Mouse (Mus musculus) intestine, postnatal 0 days (tissue): Measurements from ENCODE around the gene Kitl. TPM values are rescaled to one million over a fixed set of nuclear protein-coding genes. Genes with fewer than 3 reads are reported as not detected.
A peak's percentile ranks its signal among the peaks of the same experiment; 100 is the strongest.

Experiments used
- ATAC-seq: fragments of 200-750 bp; cut with Nextera tagmentation; 2 replicates; pipeline ENCODE4 v1.8.0; 2017; ENCODE audit warnings: mild to moderate bottlenecking, moderate TSS enrichment, moderate library complexity
- H3K27ac ChIP-seq: fragments of 300-500 bp; sonication (generic); 2 replicates; pipeline ENCODE4 v1.5.1; 2014; ENCODE audit warnings: mild to moderate bottlenecking, low read depth, low read length, moderate library complexity
- H3K27me3 ChIP-seq: fragments of 300-500 bp; sonication (generic); replicated peaks from 2 replicates; pipeline ENCODE4 v1.6.1; 2014; ENCODE audit warnings: low read length, mixed read lengths; ENCODE audit not compliant: control insufficient read depth, insufficient read depth
- H3K36me3 ChIP-seq: fragments of 300-500 bp; sonication (generic); 2 replicates; pipeline ENCODE4 v1.6.1; 2014; ENCODE audit warnings: mild to moderate bottlenecking, moderate library complexity; ENCODE audit not compliant: control insufficient read depth, insufficient read depth
- H3K4me1 ChIP-seq: fragments of 300-500 bp; sonication (generic); replicated peaks from 2 replicates; pipeline ENCODE4 v1.6.1; 2014; ENCODE audit warnings: antibody characterized with exemption, low read length, mixed read lengths; ENCODE audit not compliant: control insufficient read depth, insufficient read depth
- H3K4me2 ChIP-seq: fragments of 300-500 bp; sonication (generic); replicated peaks from 2 replicates; pipeline ENCODE4 v1.6.1; 2014; ENCODE audit warnings: low read depth, mild to moderate bottlenecking, moderate library complexity
- H3K4me3 ChIP-seq: fragments of 300-500 bp; sonication (generic); 2 replicates; pipeline ENCODE4 v1.5.1; 2014; ENCODE audit warnings: low read depth, low read length
- H3K9ac ChIP-seq: fragments of 300-500 bp; sonication (generic); 2 replicates; pipeline ENCODE4 v1.6.1; 2014; ENCODE audit warnings: mild to moderate bottlenecking, low read depth, low read length
- H3K9me3 ChIP-seq: fragments of 300-500 bp; sonication (generic); 2 replicates; pipeline ENCODE4 v1.6.1; 2016; ENCODE audit warnings: mixed run types; ENCODE audit not compliant: control insufficient read depth
- CTCF ChIP-seq: sonication (generic); IDR thresholded peaks from 2 replicates; pipeline ENCODE4 v1.5.1; 2016; ENCODE audit warnings: low read depth, mild to moderate bottlenecking, control low read depth, antibody characterized with exemption, moderate library complexity
- WGBS: fragments of 180-500 bp; shearing (Covaris S2); extraction: QIAGEN DNeasy Blood & Tissue Kit; methylation state at CpG from one replicate; pipeline ENCODE4 v1.1.7; 2014; 5-methylcytosine and 5-hydroxymethylcytosine counted together
- polyA plus RNA-seq: library from polyadenylated mRNA; unstranded; fragments of >200 nt; fragmentation: Nextera tagmentation; extraction: Ambion mirVana; gene quantifications from 2 replicates; pipeline ENCODE4 v1.2.1, GENCODE M21; 2015

Kitl gene
- polyA plus RNA-seq, 1 experiment from 2014 or later: 15.8 TPM

GRCm38 (mm10) chr10:100031631-100032030 is 16.2 kb downstream of the Kitl start:
- H3K27ac ChIP-seq: no peak overlapping the region
- H3K9ac ChIP-seq: no peak overlapping the region
- ATAC-seq: no peak
- H3K4me2 ChIP-seq: peak overlapping the region; percentile 35
- no peaks in the 10 kb centered on the region for H3K27me3 ChIP-seq
- H3K4me3 ChIP-seq: no peak overlapping the region
- H3K4me1 ChIP-seq: no peaks in the 10 kb centered on the region
- TF ChIP-seq CTCF: peak; percentile 37
- no peaks in the 10 kb centered on the region for H3K36me3 ChIP-seq
- H3K9me3 ChIP-seq: no peaks in the 10 kb centered on the region
- 39% methylated on average over 11 of the region's 11 CpGs for WGBS

GRCm38 (mm10) chr10:100032566-100032965 is 17.1 kb downstream of the Kitl start:
- no peak overlapping the region for H3K4me2 ChIP-seq
- H3K4me1 ChIP-seq: no peaks in the 10 kb centered on the region
- no peak for TF ChIP-seq CTCF
- no peak overlapping the region for H3K27ac ChIP-seq
- H3K27me3 ChIP-seq: no peaks in the 10 kb centered on the region
- WGBS: 59% methylated on average over 3 of the region's 3 CpGs
- no peak overlapping the region for H3K9ac ChIP-seq
- no peaks in the 10 kb centered on the region for H3K36me3 ChIP-seq
- no peaks in the 10 kb centered on the region for H3K9me3 ChIP-seq
- no peak overlapping the region for H3K4me3 ChIP-seq
- no peak for ATAC-seq

GRCm38 (mm10) chr10:100036021-100036420 is 20.6 kb downstream of the Kitl start:
- no peak overlapping the region for H3K4me2 ChIP-seq
- no peak overlapping the region for H3K4me3 ChIP-seq
- no peak overlapping the region for H3K9ac ChIP-seq
- no peaks in the 10 kb centered on the region for H3K4me1 ChIP-seq
- 76% methylated on average over 4 of the region's 4 CpGs for WGBS
- H3K36me3 ChIP-seq: no peaks in the 10 kb centered on the region
- H3K27me3 ChIP-seq: no peaks in the 10 kb centered on the region
- no peaks in the 10 kb centered on the region for H3K9me3 ChIP-seq
- no peak for ATAC-seq
- H3K27ac ChIP-seq: no peak overlapping the region
- TF ChIP-seq CTCF: no peak

- H3K9me3 ChIP-seq: no peaks in the 10 kb centered on the region
- H3K27me3 ChIP-seq: no peaks in the 10 kb centered on the region
- TF ChIP-seq CTCF: no peak
- no peaks in the 10 kb centered on the region for H3K36me3 ChIP-seq
- H3K9ac ChIP-seq: no peak overlapping the region
- 0 out of 2 replicates have a peak, but pooled peaks cover 4% of the 10 kb centered on the region for H3K4me1 ChIP-seq
- no peak overlapping the region for H3K4me2 ChIP-seq
- H3K4me3 ChIP-seq: no peak overlapping the region
- H3K27ac ChIP-seq: no peak overlapping the region
- no peak for ATAC-seq
- WGBS: 65% methylated on average over 12 of the region's 12 CpGs
Observed at GRCm38 (mm10) chr10:100038342-100038898, 23.0 kb downstream of the Kitl start.

- Histone ChIP-seq H3K4me3 (no peak overlapping the region), H3K27ac (no peak overlapping the region), H3K9me3 (no peaks in the 10 kb centered on the region), H3K9ac (no peak overlapping the region), H3K4me2 (no peak overlapping the region), H3K4me1 (0 out of 2 replicates have a peak, but pooled peaks cover 4% of the 10 kb centered on the region), H3K27me3 (no peaks in the 10 kb centered on the region), H3K36me3 (no peaks in the 10 kb centered on the region)
- WGBS: 85% methylated on average over 8 of the region's 8 CpGs
- ATAC-seq: no peak
- TF ChIP-seq CTCF: no peak
Observed at GRCm38 (mm10) chr10:100038994-100039393, 23.6 kb downstream of the Kitl start.

GRCm38 (mm10) chr10:100043748-100044147 is 28.3 kb downstream of the Kitl start:
- Histone ChIP-seq H3K9ac (no peak overlapping the region), H3K4me2 (no peak overlapping the region), H3K4me3 (no peak overlapping the region), H3K27ac (no peak overlapping the region), H3K36me3 (peaks cover 3% of the 10 kb centered on the region), H3K4me1 (0 out of 2 replicates have a peak, but pooled peaks cover 4% of the 10 kb centered on the region), H3K27me3 (no peaks in the 10 kb centered on the region), H3K9me3 (no peaks in the 10 kb centered on the region)
- WGBS: 70% methylated on average over 5 of the region's 5 CpGs
- TF ChIP-seq CTCF: no peak
- ATAC-seq: no peak
